Mouse (Mus musculus) olfactory bulb, adult 2 months (tissue): ENCODE measurements around the gene Setd6.

Experiments
- CTCF ChIP-seq: fragments of 200-500 bp; IDR thresholded peaks from 2 replicates; pipeline ENCODE4 v1.5.1; 2012; ENCODE audit warnings: low read depth, mild to moderate bottlenecking, low read length, moderate library complexity; ENCODE audit not compliant: insufficient read depth
- POLR2A ChIP-seq: fragments of 200-500 bp; IDR thresholded peaks from 2 replicates; pipeline ENCODE4 v1.6.1; 2012; ENCODE audit warnings: mild to moderate bottlenecking, low read depth, low read length, moderate library complexity; ENCODE audit not compliant: insufficient read depth

DNA sequence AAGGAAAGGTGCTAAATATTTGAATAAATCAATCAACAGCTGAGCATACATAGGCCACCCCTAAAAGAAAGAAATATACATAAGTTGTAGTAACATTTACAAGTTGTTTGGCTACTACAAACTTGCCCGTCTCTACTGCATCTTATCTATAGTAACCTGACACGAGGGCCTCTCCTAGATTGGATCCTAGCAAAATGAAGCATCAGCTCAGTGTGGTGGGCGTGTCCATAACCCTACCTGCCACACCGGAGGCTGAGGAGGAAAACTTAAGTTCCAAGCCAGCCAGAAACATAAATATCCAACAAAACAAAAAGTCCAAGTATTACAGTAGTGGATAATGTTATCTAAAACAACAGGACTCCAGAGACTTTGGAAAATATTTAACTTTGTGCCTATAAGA lies 11.9 kb downstream of the Setd6 start:
- TF ChIP-seq CTCF (no peak), POLR2A (no peak)
